Mouse (Mus musculus) cerebral cortex, adult 2 months (tissue): ENCODE results near the gene Gm47955.

Source experiments
- WGBS: fragments of 180-500 bp; shearing (Covaris S2); methylation state at CpG from one replicate; pipeline ENCODE4 v1.1.7; 2018; 5-methylcytosine and 5-hydroxymethylcytosine counted together

Gene Gm47955

GRCm38 (mm10) chr1:82993947-82994346 is 33.9 kb downstream of the Gm47955 start:
- whole genome bisulfite sequencing, result 54% methylated on average over 3 of the region's 3 CpGs

- 96% methylated on average over 9 of the region's 9 CpGs for WGBS
Observed at GRCm38 (mm10) chr1:83000306-83000705, 40.2 kb downstream of the Gm47955 start, which contains the start of gene Gm47959. Gene Gm47959, plus strand, starts transcription at chr1:83000548.

GRCm38 (mm10) chr1:83006218-83007179 is 46.4 kb downstream of the Gm47955 start:
- WGBS, result 75% methylated on average over 8 of the region's 8 CpGs

DNA sequence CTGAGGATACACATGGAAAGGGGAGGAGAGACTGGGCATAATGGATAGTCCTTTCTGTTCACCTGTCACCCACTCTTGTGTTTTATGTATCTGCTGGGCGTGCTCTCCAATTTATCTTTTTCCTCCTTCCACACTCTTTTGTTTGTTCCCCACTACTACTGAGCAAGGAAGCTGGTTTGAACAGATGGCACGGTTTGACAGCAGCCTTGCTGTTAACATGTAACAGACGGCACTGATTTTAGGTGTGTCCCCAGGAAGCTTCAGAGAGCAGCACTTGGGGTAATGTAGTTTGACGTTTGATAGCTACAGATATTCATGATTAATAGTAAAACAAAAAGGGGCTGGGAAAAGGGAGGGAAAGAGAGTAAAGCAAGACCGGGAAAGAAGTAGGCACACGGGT is 47.4 kb downstream of the Gm47955 start:
- WGBS, result 62% methylated on average over 6 of the region's 6 CpGs
